Mouse (Mus musculus): ENCODE measurements around the gene Smarcad1. TPM values are rescaled to one million over a fixed set of nuclear protein-coding genes. Genes with fewer than 3 reads are reported as not detected.
"Not testable (repeated sequence)": the region's sequence is repeated elsewhere in the genome, so short reads cannot be mapped to it uniquely, and the experiment has no call there.

The Smarcad1 gene
- 23.0 and 25.7 TPM in 2 replicates for polyA plus RNA-seq (2012; rRNA removed)

DNA sequence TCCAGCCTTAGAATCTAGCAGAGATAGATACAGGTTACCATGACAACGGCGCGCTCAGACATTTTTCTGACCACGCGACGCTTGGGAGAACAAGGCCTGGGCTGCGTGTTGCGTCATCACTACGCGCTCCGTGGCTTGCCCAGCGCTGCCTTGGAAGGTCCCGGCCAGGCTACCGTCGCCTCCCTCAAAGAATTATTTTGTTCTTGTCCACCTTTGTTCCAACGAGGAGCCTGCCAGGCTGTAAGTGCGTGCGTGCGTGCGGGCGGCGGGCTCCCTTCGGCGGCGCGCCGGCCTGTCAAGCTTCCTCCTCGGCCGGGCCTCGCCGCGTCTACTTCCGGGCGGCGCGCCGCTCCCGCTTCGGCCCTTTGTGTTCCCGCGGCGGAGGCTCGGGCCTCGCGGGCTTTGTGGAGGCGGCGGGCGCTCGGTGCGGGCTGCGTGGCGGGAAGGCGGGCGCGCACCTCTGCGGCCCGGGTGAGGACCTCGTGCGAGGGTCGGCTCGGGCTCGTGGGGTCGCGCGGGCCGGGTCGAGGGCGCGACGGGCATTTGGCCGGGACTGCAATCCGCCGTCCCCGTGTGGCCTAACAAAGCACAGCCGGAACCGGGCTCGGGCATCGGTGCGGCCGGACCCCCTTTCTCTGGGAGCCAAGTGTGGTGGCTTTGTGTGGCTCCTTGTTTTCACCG lies at the start of gene Smarcad1:
Smarcad1 (plus strand) TSS at position 93 of the 681 bp plus-strand sequence.
- peak; percentile 91 to 96 for DNase-seq (ENCODE audit: extremely low spot score in 1 of 2, low spot score in 1 of 2)

GRCm38 (mm10) chr6:64996824-64997421 lies 45.5 kb upstream of the Smarcad1 start:
- peak in 1 of 2 experiments; percentile 9 for DNase-seq (ENCODE audit: extremely low spot score in 1 of 2, low spot score in 1 of 2)

DNA sequence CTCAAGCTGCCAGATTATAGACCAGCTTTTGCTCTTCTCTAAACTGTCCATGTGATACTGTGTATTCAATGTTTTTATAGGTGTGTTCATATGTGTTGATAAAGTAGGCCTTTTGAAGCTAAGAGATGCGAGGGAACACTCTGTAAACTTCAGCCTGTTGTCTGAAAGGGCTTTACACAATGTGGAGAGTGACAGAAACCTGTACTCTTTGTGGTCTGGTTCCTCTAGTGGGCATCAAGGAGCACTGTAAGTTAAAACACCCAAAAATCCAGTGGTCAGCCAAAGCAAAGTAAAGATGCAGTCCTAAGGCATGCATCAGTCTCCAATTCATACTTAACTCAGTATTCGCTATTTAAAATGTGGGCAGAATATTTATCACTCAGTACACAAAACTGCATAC lies 44.6 kb upstream of the Smarcad1 start:
- DNase-seq (ENCODE audit: extremely low spot score in 1 of 2, low spot score in 1 of 2), result peak in 1 of 2 experiments; percentile 5

- DNase-seq (ENCODE audit: extremely low spot score in 1 of 2, low spot score in 1 of 2), result not testable (repeated sequence)
These were observed 41.6 kb upstream of the Smarcad1 start for GRCm38 (mm10) chr6:65000757-65001156.

DNA sequence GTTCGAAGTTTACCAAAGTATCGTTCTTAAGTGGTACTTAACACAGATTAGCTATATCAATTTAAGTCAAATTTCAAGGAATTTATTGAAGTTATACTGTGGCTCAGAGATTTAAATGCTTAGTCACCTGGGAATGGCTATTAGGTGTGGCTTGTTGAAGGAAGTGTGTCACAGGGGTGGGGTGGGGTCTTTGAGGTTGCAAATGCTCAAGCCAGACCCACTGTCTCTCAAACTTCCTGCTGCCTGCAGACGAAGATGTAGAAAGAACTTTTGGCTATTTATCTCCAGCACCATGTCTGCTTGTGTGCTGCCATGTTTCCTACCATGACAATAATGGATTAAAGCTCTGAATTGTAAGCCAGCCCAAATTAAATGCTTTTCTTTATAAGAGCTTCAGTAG lies 40.2 kb upstream of the Smarcad1 start:
- no peak for DNase-seq (ENCODE audit: extremely low spot score in 1 of 2, low spot score in 1 of 2)

- DNase-seq (ENCODE audit: extremely low spot score in 1 of 2, low spot score in 1 of 2), result no peak
These were observed 33.5 kb upstream of the Smarcad1 start for GRCm38 (mm10) chr6:65008836-65009235.

- DNase-seq (ENCODE audit: extremely low spot score in 1 of 2, low spot score in 1 of 2), result no peak
These were observed 30.9 kb upstream of the Smarcad1 start for GRCm38 (mm10) chr6:65011444-65011990.

GRCm38 (mm10) chr6:65012142-65012541 lies 30.2 kb upstream of the Smarcad1 start:
- no peak for DNase-seq (ENCODE audit: extremely low spot score in 1 of 2, low spot score in 1 of 2)

- no peak for DNase-seq (ENCODE audit: extremely low spot score in 1 of 2, low spot score in 1 of 2)
These were observed 24.8 kb upstream of the Smarcad1 start for GRCm38 (mm10) chr6:65017566-65017965.

GRCm38 (mm10) chr6:65018966-65019365 lies 23.4 kb upstream of the Smarcad1 start:
- DNase-seq (ENCODE audit: extremely low spot score in 1 of 2, low spot score in 1 of 2), result not testable (repeated sequence)

DNA sequence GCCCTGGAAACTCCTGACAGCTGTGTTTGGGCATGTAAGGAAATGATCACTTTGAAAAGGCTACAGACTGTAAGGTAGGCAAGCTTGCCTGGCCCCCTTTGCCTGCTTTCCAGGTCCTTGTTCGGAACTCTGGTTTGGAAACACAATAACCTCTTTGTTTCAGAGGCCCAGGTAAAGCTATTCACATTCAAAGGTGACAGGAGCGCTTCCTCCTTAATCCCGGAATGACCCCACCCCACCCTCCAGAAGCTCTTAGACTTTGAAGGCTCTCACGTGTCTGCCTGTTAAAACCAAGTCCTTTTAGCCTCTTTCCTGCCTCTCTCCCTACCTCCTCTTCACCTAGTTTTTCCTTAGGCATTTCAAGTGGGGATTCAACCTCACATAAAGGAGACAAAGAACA lies 20.5 kb upstream of the Smarcad1 start:
- no peak for DNase-seq (ENCODE audit: extremely low spot score in 1 of 2, low spot score in 1 of 2)

DNA sequence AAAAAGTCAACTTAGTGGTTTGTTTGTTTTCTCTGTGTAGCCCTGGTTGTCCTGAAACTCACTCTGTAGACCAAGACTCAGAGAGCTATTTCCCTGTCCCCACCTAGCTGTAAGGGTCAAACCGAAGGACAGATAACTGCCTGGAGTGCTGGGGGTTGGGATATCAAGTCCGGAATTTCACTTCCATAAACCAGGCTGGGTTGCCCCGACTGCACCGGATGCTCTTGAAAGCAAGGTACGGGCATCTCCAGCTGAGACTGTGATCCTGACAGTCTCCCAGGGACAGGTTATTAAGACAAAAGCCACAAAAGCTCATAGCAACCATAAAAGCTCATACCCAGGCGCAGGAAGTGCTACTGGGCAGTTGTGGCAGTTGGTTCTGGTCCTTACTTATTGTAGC lies 19.3 kb upstream of the Smarcad1 start:
- no peak for DNase-seq (ENCODE audit: extremely low spot score in 1 of 2, low spot score in 1 of 2)

- no peak for DNase-seq (ENCODE audit: extremely low spot score in 1 of 2, low spot score in 1 of 2)
These were observed 17.7 kb upstream of the Smarcad1 start for GRCm38 (mm10) chr6:65024668-65025067.

DNA sequence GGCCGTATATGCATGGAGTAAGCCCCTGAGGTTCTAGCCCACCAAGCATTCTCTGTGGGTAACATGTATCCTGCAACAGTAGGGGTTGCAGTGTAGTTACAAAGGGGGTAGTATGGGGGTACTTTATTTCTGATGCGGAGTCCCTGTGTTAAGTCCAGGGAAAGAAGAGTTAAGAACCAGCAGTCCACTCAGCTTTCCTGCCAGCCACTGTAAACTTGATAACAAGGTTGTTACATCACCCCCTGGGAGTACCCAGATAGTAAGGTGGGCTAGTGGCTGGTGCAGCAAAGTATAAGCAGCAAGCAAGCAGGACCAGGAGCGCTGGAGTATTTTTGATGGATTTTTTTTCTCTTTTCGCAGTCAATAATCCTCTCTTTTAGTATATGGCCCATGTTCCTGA lies 17.3 kb upstream of the Smarcad1 start:
- no peak for DNase-seq (ENCODE audit: extremely low spot score in 1 of 2, low spot score in 1 of 2)

GRCm38 (mm10) chr6:65034661-65035060 lies 7.7 kb upstream of the Smarcad1 start:
- DNase-seq (ENCODE audit: extremely low spot score in 1 of 2, low spot score in 1 of 2), result no peak

DNA sequence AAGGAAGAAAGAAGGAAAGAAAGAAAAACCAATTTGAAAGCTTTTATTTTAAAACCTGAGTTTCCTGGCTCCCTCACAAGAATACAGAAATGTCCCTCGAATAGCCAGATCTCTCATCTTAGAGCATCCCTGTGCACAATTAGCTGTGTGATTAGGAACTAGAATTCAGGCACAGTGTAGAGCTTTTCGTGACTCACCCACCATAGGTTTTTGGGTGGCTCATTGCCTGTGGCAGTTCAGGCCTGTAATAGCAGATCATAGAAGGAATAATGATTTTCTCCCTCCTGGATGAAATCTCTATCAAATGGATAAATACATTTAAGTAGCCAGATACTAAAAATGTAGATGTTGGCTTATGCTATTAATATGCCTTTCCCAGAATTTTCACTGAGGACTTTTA lies 6.9 kb upstream of the Smarcad1 start:
- DNase-seq (ENCODE audit: extremely low spot score in 1 of 2, low spot score in 1 of 2), result no peak

- DNase-seq (ENCODE audit: extremely low spot score in 1 of 2, low spot score in 1 of 2), result no peak
These were observed 451 bp upstream of the Smarcad1 start for GRCm38 (mm10) chr6:65041932-65042331.

GRCm38 (mm10) chr6:65043241-65043640 lies 858 bp downstream of the Smarcad1 start:
- peak in 1 of 2 experiments; percentile 25 for DNase-seq (ENCODE audit: extremely low spot score in 1 of 2, low spot score in 1 of 2)

GRCm38 (mm10) chr6:65049100-65049499 lies 6.7 kb downstream of the Smarcad1 start:
- DNase-seq (ENCODE audit: extremely low spot score in 1 of 2, low spot score in 1 of 2), result no peak

DNA sequence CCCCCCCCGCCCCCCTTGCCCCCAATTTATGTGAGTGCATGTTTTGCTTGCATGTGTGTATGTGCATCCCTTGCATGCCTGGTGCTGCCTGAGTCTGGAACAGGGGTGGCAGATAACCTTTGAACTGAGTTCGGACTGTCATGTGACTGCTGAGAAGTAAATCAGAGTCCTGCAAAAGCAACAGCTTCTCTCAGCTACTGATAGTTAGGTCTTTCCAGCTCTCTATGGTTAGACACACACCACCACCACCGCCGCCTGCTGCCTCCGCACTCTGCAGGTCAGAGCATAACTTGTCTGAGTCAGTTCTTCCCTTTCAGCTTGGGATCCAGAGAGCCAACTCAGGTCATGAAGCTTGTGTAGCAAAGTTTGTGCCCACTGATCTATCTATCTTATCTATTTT lies 14.2 kb downstream of the Smarcad1 start:
- DNase-seq (ENCODE audit: extremely low spot score in 1 of 2, low spot score in 1 of 2), result no peak

DNA sequence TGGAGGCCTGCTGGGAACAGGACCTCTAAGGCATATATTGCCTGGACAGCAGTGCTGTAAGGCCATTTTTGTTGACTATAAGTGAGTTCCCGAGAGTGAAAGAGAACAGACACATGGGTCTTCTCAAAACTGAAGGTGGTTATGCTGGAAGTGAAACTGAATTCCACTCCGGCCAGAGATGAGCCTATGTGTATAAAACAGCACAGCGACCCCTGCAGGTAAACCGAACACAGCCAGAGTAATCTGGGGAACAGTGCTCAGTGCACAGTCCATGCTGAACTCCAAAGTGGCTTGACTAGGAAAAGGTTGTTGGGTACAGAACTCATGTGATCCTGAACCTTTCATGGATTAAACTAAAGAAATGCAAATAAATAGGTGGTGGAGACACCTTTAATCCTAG lies 14.8 kb downstream of the Smarcad1 start:
- not testable (repeated sequence) for DNase-seq (ENCODE audit: extremely low spot score in 1 of 2, low spot score in 1 of 2)

GRCm38 (mm10) chr6:65061049-65061448 lies 18.7 kb downstream of the Smarcad1 start:
- no peak for DNase-seq (ENCODE audit: extremely low spot score in 1 of 2, low spot score in 1 of 2)

Measured in frontal cortex, adult 2 months (tissue).